Mouse (Mus musculus) CH12F3 (cell line): Measurements from ENCODE around the gene Mreg.

ENCODE experiments used
- in situ Hi-C: fragments of 300-500 bp; cut with MboI; formaldehyde crosslinking; loops from 2 replicates; pipeline ENCODE4 v1.14.3; 2020; ENCODE audit warnings: low sequenced_read_pairs

Mreg gene

GRCm38 (mm10) chr1:72196626-72197359 lies 15.3 kb downstream of the Mreg start:
- in situ Hi-C loops, result no loop called here

- in situ Hi-C loops, result no loop called here
Measured at GRCm38 (mm10) chr1:72196123-72196522, 16.0 kb downstream of the Mreg start.

GRCm38 (mm10) chr1:72191449-72191848 lies 20.7 kb downstream of the Mreg start:
- in situ Hi-C loops, result no loop called here

- in situ Hi-C loops, result no loop called here
Measured at GRCm38 (mm10) chr1:72188142-72188738, 23.9 kb downstream of the Mreg start.

- in situ Hi-C loops, result no loop called here
Measured at GRCm38 (mm10) chr1:72187486-72187885, 24.6 kb downstream of the Mreg start.

- in situ Hi-C loops, result no loop called here
Measured at GRCm38 (mm10) chr1:72186151-72186550, 26.0 kb downstream of the Mreg start.

GRCm38 (mm10) chr1:72183554-72183953 lies 28.6 kb downstream of the Mreg start:
- in situ Hi-C loops, result no loop called here

- in situ Hi-C loops, result no loop called here
Measured at GRCm38 (mm10) chr1:72182930-72183499, 29.1 kb downstream of the Mreg start.

- in situ Hi-C loops, result no loop called here
Measured at GRCm38 (mm10) chr1:72179947-72180346, 32.2 kb downstream of the Mreg start.

GRCm38 (mm10) chr1:72176239-72176638 lies 35.9 kb downstream of the Mreg start:
- in situ Hi-C loops, result no loop called here

GRCm38 (mm10) chr1:72174183-72174582 lies 37.9 kb downstream of the Mreg start:
- in situ Hi-C loops, result no loop called here

- in situ Hi-C loops, result no loop called here
Measured at GRCm38 (mm10) chr1:72173402-72174051, 38.6 kb downstream of the Mreg start.

- in situ Hi-C loops, result no loop called here
Measured at GRCm38 (mm10) chr1:72172788-72173187, 39.3 kb downstream of the Mreg start.

- in situ Hi-C loops, result no loop called here
Measured at GRCm38 (mm10) chr1:72171001-72171860, 40.9 kb downstream of the Mreg start.

GRCm38 (mm10) chr1:72167024-72167423 lies 45.1 kb downstream of the Mreg start:
- in situ Hi-C loops, result no loop called here

GRCm38 (mm10) chr1:72166468-72166814 lies 45.7 kb downstream of the Mreg start:
- in situ Hi-C loops, result no loop called here

- in situ Hi-C loops, result no loop called here
Measured at GRCm38 (mm10) chr1:72165723-72166467, 46.2 kb downstream of the Mreg start.

- in situ Hi-C loops, result no loop called here
Measured at GRCm38 (mm10) chr1:72160321-72160720, 51.8 kb downstream of the Mreg start.

- in situ Hi-C loops, result no loop called here
Measured at GRCm38 (mm10) chr1:72145041-72145440, 67.1 kb downstream of the Mreg start.

GRCm38 (mm10) chr1:72144426-72144825 lies 67.7 kb downstream of the Mreg start:
- in situ Hi-C loops, result no loop called here
